Mouse (Mus musculus): Measurements from ENCODE around the gene Gm47429.
"Not testable (repeated sequence)": the region's sequence is repeated elsewhere in the genome, so short reads cannot be mapped to it uniquely, and the experiment has no call there.

The Gm47429 gene

DNA sequence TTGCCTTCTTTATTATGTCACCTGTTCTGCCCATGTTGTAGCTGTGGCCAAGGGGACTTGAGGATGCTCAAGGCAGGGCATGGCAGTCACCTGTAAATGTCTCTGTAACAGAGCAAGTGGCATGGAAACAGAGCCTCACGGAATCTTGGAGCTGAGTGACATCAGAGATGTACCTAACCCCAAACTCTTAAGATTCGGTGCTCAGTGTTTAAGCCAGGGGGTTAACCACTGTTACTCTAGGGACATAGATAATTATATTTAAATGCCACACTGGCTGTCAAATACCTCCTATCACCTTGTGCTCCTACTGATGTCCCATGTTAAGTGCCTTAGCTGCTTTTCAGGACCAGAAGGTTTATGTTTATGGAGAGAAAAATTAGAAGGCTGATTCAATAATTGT, at the start of gene Gm47429:
Gm47429 (minus strand) TSS at position 101 of the 400 bp plus-strand sequence.
- no peak for DNase-seq

DNA sequence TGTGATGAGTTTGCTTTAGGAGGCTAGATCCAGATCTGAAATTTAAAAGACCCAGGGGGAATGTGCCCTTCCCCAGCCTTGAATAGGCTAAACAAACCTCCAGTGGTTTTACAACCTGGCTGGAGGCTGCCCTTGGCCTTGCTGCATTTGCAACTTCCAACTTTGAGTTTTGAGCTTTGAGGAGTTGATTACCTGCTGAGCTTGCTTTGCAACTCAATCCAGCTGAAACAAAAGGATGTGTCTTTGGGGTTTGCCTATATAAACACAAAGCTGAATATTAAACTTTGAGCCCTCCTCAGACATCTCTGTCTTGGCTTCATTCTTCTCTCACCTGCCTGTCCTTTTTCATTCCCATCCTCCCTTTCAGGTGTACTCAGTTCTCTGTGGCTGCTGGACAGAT, 44.8 kb upstream of the Gm47429 start:
- DNase-seq = not testable (repeated sequence)

- no peak for DNase-seq
Observed at GRCm38 (mm10) chr13:50467007-50467406, 23.3 kb upstream of the Gm47429 start, which contains the start of gene Nutm2. Gene Nutm2, plus strand, starts transcription at chr13:50467307.

GRCm38 (mm10) chr13:50464621-50465562, 21.2 kb upstream of the Gm47429 start:
- no peak for DNase-seq

- not testable (repeated sequence) for DNase-seq
Observed at GRCm38 (mm10) chr13:50460433-50460832, 16.7 kb upstream of the Gm47429 start.

DNA sequence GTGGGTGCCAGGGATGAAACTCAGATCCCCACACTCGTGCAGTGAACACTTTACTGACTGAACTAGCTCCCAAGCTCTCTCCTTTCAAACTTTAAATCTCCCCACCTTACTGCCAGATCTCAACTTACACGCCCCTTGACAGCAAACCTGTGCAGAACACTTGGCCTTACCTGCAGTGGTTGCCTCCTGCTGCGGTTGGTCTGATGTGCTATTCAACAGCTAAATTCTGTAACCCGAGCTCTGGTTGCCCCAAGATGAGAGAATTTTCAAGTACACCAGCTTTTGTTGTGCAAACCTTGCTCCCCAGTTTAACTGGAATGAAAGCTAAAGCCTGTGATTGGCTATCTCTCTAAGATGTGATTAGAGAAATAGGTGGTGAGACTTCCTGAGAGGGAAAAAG, 9.7 kb upstream of the Gm47429 start:
- no peak for DNase-seq

GRCm38 (mm10) chr13:50452266-50452665, 8.6 kb upstream of the Gm47429 start:
- not testable (repeated sequence) for DNase-seq

DNA sequence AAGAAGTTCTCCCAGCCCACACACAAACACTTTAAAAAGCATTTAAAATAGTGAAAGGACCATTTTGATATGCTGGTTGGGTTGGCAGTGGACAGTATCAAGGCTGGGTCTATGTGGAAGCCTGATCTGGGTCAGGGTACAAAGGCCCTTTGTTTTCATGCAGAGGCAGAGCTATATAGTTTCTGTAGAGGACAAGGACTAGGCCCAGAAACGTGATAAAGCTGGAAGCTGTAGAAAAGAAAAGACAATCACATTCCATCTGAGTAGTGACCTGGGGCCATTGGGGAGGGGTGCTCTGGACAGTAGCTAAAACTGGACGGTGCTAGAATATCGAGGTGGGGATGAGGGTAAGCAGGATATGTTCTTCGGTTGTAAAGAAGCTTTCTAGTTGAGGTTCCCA, 1.5 kb upstream of the Gm47429 start:
- DNase-seq = no peak

- DNase-seq = no peak
Observed at GRCm38 (mm10) chr13:50426686-50427085, 17.0 kb downstream of the Gm47429 start.

DNA sequence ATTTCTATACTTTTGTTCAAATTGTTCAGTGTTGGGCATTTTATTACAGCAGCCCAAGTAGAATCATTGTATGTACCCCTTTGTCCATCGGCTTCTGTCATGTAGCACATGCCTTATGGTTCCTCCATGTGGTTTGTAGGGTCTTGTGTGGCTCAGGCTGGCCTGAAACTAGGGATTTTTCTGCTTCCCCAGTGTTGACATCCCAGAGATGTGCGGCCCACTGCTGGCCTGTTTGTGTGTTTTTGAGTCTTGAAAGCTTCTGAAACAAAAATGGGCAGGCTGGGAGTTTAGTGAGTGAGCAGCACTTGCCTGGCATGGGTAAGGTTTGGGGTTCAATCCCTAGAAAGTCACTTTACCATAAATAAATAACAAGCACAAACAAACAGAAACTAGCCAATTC, 19.2 kb downstream of the Gm47429 start:
- DNase-seq = no peak

DNA sequence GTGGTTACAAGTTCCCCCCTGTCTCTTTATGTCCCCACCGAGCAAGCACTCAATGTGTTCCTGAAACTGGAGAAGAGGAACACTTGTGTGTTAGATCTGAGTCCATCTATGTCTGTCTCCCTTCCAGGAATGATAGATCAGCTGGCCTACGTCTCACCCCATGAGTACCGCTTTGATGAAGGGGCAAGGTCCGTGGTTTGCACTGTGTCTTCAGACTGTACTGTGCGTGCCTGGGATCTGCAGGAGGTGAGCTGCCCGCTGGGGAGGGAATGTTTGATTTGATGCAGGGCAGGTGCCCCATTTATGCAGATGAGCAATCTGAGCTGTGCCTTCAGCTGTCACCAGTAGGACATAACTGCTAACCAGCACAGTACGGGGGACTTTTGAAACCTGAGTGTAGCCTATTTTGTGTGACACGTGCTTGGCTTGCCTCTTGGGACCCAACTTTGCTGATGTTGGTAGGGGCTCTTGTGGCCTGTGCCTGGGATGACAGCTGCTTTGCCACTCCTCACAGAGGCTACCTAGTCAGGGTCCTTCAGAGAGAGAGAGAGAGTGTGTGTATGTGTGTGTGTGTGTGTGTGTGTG, 20.0 kb downstream of the Gm47429 start:
- no peak for DNase-seq

DNA sequence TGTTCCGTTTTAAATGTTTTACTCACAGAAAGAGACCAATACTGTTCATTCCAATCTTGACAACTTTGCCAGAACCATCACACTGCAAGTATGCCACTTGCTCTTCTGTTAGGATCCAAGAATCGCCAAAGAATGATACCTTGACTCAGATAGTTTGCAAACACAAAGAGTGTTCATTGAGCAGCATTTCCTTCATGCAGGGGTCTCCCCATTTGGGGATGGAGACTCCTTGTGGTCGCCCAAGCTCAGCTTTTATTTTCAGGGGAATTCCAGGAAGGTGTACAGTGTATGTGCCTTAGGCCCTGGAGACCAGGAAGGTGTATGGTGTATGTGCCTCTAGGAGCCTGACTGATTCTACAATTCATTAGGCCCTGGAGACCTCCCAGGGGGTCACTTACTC, 25.3 kb downstream of the Gm47429 start:
- DNase-seq = no peak

GRCm38 (mm10) chr13:50417389-50418183, 26.1 kb downstream of the Gm47429 start, which contains the start of gene Fbxw17:
Gene Fbxw17, plus strand, starts transcription at chr13:50417864.
- peak; percentile 71 for DNase-seq
